Mouse (Mus musculus) urinary bladder, adult 2 months (tissue): Measurements from ENCODE around the gene Ccdc8. TPM values are rescaled to one million over a fixed set of nuclear protein-coding genes. Genes with fewer than 3 reads are reported as not detected.

Experiments used
- polyA plus RNA-seq: library from polyadenylated mRNA; depleted of rRNA; stranded (reverse); fragments of >200 nt; gene quantifications from 2 replicates; pipeline ENCODE4 v1.2.3, GENCODE M21; 2012; rRNA removed

The Ccdc8 gene
- polyA plus RNA-seq, 1 experiment, result 9.5 TPM

Other genes with a start within 250 kb of the Ccdc8 start
- gene Slc1a5, start 211.4 kb upstream of the Ccdc8 start, polyA plus RNA-seq, result 213 and 249 TPM in 2 replicates
- gene Strn4, start 176.8 kb upstream of the Ccdc8 start, polyA plus RNA-seq, result 78.6 and 101 TPM in 2 replicates
- 17.2 and 21.3 TPM in 2 replicates for gene Fkrp, start 176.0 kb upstream of the Ccdc8 start, polyA plus RNA-seq
- gene Prkd2, start 149.8 kb upstream of the Ccdc8 start, polyA plus RNA-seq, result 19.2 and 24.4 TPM in 2 replicates
- gene Dact3, start 117.4 kb upstream of the Ccdc8 start, polyA plus RNA-seq, result 61.5 and 82.9 TPM in 2 replicates
- 26.7 and 27.5 TPM in 2 replicates for gene Gng8, start 100.9 kb upstream of the Ccdc8 start, polyA plus RNA-seq
- gene Ptgir, start 86.2 kb upstream of the Ccdc8 start, polyA plus RNA-seq, result 3.9 and 5.1 TPM in 2 replicates
- gene Calm3, start 68.6 kb upstream of the Ccdc8 start, polyA plus RNA-seq, result 182 and 223 TPM in 2 replicates
- 0.83 and 1.4 TPM in 2 replicates for gene Pnmal2, start 48.0 kb upstream of the Ccdc8 start, polyA plus RNA-seq
- 0.03 TPM in 2 replicates for gene Pnmal1, start 33.0 kb upstream of the Ccdc8 start, polyA plus RNA-seq
- gene Gm42372, start 9.6 kb upstream of the Ccdc8 start, polyA plus RNA-seq, result 0.06 TPM in 1 of 2 replicates, not detected in the other
- 104 and 116 TPM in 2 replicates for gene Ppp5c, start 35.2 kb downstream of the Ccdc8 start, polyA plus RNA-seq
- gene Hif3a, start 69.7 kb downstream of the Ccdc8 start, polyA plus RNA-seq, result 1.5 and 4.1 TPM in 2 replicates
- gene Psg16, start 81.3 kb downstream of the Ccdc8 start, polyA plus RNA-seq, result 0.08 and 0.18 TPM in 2 replicates
- 0.01 TPM in 1 of 2 replicates, not detected in the other for gene Ceacam3, start 157.6 kb downstream of the Ccdc8 start, polyA plus RNA-seq
- not detected in 2 replicates for gene Psg29, start 210.8 kb downstream of the Ccdc8 start, polyA plus RNA-seq